Mouse (Mus musculus) midbrain, embryonic 14.5 days (tissue): ENCODE data around the gene Alkbh3. TPM values are rescaled to one million over a fixed set of nuclear protein-coding genes. Genes with fewer than 3 reads are reported as not detected.

Experiments used
- ATAC-seq: fragments of 200-750 bp; cut with Nextera tagmentation; 2 replicates; pipeline ENCODE4 v1.8.0; 2017; ENCODE audit warnings: moderate number of reproducible peaks, moderate library complexity; ENCODE audit not compliant: low FRiP score, low TSS enrichment
- DNase-seq: peaks from one replicate; pipeline ENCODE4 v3.0.0-alpha.2; 2015
- H3K27ac ChIP-seq: fragments of 300-500 bp; sonication (generic); replicated peaks from 2 replicates; pipeline ENCODE4 v1.5.1; 2014; ENCODE audit warnings: mild to moderate bottlenecking, low read depth, low read length, moderate library complexity
- H3K27me3 ChIP-seq: fragments of 300-500 bp; sonication (generic); 2 replicates; pipeline ENCODE4 v1.6.1; 2014; ENCODE audit warnings: low read length, control low read depth, mixed read lengths; ENCODE audit not compliant: control insufficient read depth, insufficient read depth
- H3K36me3 ChIP-seq: fragments of 300-500 bp; sonication (generic); 2 replicates; pipeline ENCODE4 v1.6.1; 2014; ENCODE audit warnings: low read length, control low read depth; ENCODE audit not compliant: control insufficient read depth, insufficient read depth
- H3K4me1 ChIP-seq: fragments of 300-500 bp; sonication (generic); 2 replicates; pipeline ENCODE4 v1.6.1; 2014; ENCODE audit warnings: mild to moderate bottlenecking, antibody characterized with exemption, low read length, control low read depth; ENCODE audit not compliant: control insufficient read depth, insufficient read depth
- H3K4me2 ChIP-seq: fragments of 300-500 bp; sonication (generic); 2 replicates; pipeline ENCODE4 v1.6.1; 2014; ENCODE audit warnings: mild to moderate bottlenecking, low read length, moderate library complexity
- H3K4me3 ChIP-seq: fragments of 300-500 bp; sonication (generic); replicated peaks from 2 replicates; pipeline ENCODE4 v1.5.1; 2014; ENCODE audit warnings: low read depth, low read length
- H3K9ac ChIP-seq: fragments of 300-500 bp; sonication (generic); replicated peaks from 2 replicates; pipeline ENCODE4 v1.6.1; 2014; ENCODE audit warnings: mild to moderate bottlenecking, low read length, moderate library complexity
- H3K9me3 ChIP-seq: fragments of 300-500 bp; sonication (generic); 2 replicates; pipeline ENCODE4 v1.6.1; 2016; ENCODE audit warnings: low read length, control low read depth, mixed read lengths; ENCODE audit not compliant: control insufficient read depth
- WGBS: fragments of 180-500 bp; shearing (Covaris S2); extraction: QIAGEN DNeasy Blood & Tissue Kit; methylation state at CpG from one replicate; pipeline ENCODE4 v1.1.7; 2014; 5-methylcytosine and 5-hydroxymethylcytosine counted together
- polyA plus RNA-seq: library from polyadenylated mRNA; unstranded; fragments of >200 nt; fragmentation: Nextera tagmentation; extraction: Ambion mirVana; gene quantifications from 2 replicates; pipeline ENCODE4 v1.2.1, GENCODE M21; 2014

The Alkbh3 gene
- 45.7 and 53.7 TPM in 2 replicates for polyA plus RNA-seq

- 0 out of 2 replicates have a peak within 1 kb of the TSS, but pooled peaks have one; percentile 42 for H3K27ac ChIP-seq
- 5% methylated on average over 47 of the region's 47 CpGs for WGBS
- H3K4me3 ChIP-seq: peak within 1 kb of the TSS; percentile 75
- peak; percentile 99 for ATAC-seq
- DNase-seq: peak; percentile 97
- peak within 1 kb of the TSS; percentile 78 for H3K9ac ChIP-seq
- H3K4me2 ChIP-seq: peak within 1 kb of the TSS; percentile 62
- H3K4me1 ChIP-seq: peaks cover 7% of the 10 kb centered on the region
- peaks cover 29% of the 10 kb centered on the region for H3K36me3 ChIP-seq
- H3K9me3 ChIP-seq: no peaks in the 10 kb centered on the region
- H3K27me3 ChIP-seq: no peaks in the 10 kb centered on the region
Observed at GRCm38 (mm10) chr2:94010335-94011291, at the start of gene Alkbh3. Gene Alkbh3 (minus strand): TSS chr2:94010807.

- Histone ChIP-seq H3K4me1 (no peaks in the 10 kb centered on the region), H3K27me3 (no peaks in the 10 kb centered on the region), H3K4me2 (no peak overlapping the region), H3K36me3 (no peaks in the 10 kb centered on the region), H3K9me3 (no peaks in the 10 kb centered on the region), H3K4me3 (no peak overlapping the region), H3K9ac (no peak overlapping the region), H3K27ac (no peak overlapping the region)
- 85% methylated on average over 5 of the region's 5 CpGs for WGBS
- peak; percentile 51 for DNase-seq
- ATAC-seq: no peak
Observed at GRCm38 (mm10) chr2:94059459-94059858, 48.9 kb upstream of the Alkbh3 start.

DNA sequence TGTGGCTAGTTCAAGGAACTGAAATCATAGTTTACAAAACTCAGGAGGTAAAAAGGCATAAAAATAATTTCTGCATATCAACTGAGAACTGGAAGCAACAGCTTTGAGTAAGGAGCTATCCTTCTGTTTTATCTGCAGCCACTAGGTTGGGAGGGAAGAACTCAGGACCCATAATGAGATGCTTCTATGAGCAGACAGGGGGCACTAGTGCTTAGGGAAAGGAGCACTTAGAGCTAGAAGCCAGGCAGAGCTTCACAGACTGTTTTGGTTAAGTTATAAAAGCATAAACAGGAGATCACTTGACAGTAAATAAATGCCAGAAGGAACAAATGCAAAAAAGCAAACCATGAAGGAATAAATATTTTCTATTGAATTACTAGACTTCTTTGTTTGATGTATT lies 44.2 kb upstream of the Alkbh3 start:
- no peak for ATAC-seq
- DNase-seq: peak; percentile 83
- no peak overlapping the region for H3K4me3 ChIP-seq

GRCm38 (mm10) chr2:94051952-94052351 lies 41.3 kb upstream of the Alkbh3 start:
- WGBS: 89% methylated on average over 5 of the region's 5 CpGs

More for the DNA sequence above, 44.2 kb upstream of the Alkbh3 start:
- no peaks in the 10 kb centered on the region for H3K9me3 ChIP-seq
- H3K4me1 ChIP-seq: peaks cover 7% of the 10 kb centered on the region
- H3K36me3 ChIP-seq: no peaks in the 10 kb centered on the region
- no peak overlapping the region for H3K9ac ChIP-seq
- H3K27me3 ChIP-seq: no peaks in the 10 kb centered on the region
- H3K27ac ChIP-seq: no peak overlapping the region
- H3K4me2 ChIP-seq: no peak overlapping the region

DNA sequence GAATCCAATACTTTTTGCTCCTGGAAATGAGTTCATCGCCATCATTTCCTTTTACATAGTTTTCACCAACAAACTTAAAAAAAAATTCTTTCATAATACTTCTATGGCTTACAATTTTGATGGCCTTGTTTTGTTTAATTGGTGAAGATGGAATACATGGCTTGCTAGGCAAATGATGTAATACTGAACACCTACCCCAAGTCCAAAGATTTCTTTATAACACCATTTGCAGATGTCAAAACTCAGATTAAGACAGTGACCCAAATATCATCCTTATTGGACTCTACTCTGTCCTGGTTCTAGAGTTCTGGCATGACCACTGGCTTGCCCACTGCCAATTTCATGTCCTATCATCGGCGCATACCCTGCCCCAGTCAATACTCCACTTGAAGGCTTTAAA lies 40.3 kb upstream of the Alkbh3 start:
- Histone ChIP-seq H3K27me3 (no peaks in the 10 kb centered on the region), H3K27ac (no peak overlapping the region), H3K4me2 (no peak overlapping the region), H3K4me1 (peaks cover 22% of the 10 kb centered on the region), H3K9ac (no peak overlapping the region), H3K9me3 (no peaks in the 10 kb centered on the region), H3K4me3 (no peak overlapping the region), H3K36me3 (no peaks in the 10 kb centered on the region)
- no peak for ATAC-seq
- no peak for DNase-seq
- WGBS: over 99% methylated on average over 3 of the region's 3 CpGs

More at GRCm38 (mm10) chr2:94051952-94052351, 41.3 kb upstream of the Alkbh3 start:
- Histone ChIP-seq H3K4me1 (peaks cover 22% of the 10 kb centered on the region), H3K9me3 (no peaks in the 10 kb centered on the region), H3K4me2 (no peak overlapping the region), H3K36me3 (no peaks in the 10 kb centered on the region), H3K27ac (no peak overlapping the region), H3K9ac (no peak overlapping the region), H3K27me3 (no peaks in the 10 kb centered on the region), H3K4me3 (no peak overlapping the region)
- ATAC-seq: no peak
- no peak for DNase-seq

DNA sequence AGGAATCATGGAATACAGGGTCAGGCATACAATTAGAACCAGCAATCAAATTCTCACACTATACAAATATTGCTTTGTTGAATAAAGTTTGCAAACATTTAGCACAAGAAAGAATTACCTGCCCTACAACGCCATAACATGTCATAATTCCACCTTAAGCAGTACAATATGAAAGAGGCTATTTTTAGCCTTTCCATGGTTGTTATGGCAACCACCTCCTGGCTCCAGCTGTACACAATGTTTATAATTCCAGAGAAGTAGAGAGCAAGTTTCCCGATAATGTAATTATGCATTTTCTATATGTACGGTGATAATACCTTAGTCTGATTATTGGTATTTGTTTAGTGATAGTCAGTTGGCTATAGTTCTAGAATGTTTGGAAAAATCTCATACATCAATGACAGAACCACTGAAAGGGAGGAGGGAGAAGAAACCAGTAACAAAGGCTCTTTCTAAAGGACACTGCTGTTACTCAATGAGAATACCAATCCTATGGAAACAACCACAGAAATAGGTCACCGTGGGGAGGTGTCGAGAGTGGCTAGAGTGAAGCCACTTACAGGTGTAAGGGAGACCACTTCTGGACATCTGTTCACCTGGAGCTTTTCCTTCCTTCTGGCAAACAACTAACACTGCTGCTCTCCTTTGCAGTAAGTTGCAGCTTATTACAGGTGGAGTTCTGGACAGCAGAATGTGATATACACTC lies 39.0 kb upstream of the Alkbh3 start:
- Histone ChIP-seq H3K36me3 (no peaks in the 10 kb centered on the region), H3K27me3 (no peaks in the 10 kb centered on the region), H3K4me3 (no peak overlapping the region), H3K9ac (no peak overlapping the region; the same call in 1 of the 2 replicates), H3K4me2 (peak overlapping the region; percentile 25), H3K9me3 (no peaks in the 10 kb centered on the region), H3K27ac (peak overlapping the region; percentile 86), H3K4me1 (peaks cover 28% of the 10 kb centered on the region)
- peak; percentile 76; the same call in 1 of the 2 replicates for ATAC-seq
- DNase-seq: peak; percentile 78
- WGBS: 57% methylated on average over 5 of the region's 5 CpGs

DNA sequence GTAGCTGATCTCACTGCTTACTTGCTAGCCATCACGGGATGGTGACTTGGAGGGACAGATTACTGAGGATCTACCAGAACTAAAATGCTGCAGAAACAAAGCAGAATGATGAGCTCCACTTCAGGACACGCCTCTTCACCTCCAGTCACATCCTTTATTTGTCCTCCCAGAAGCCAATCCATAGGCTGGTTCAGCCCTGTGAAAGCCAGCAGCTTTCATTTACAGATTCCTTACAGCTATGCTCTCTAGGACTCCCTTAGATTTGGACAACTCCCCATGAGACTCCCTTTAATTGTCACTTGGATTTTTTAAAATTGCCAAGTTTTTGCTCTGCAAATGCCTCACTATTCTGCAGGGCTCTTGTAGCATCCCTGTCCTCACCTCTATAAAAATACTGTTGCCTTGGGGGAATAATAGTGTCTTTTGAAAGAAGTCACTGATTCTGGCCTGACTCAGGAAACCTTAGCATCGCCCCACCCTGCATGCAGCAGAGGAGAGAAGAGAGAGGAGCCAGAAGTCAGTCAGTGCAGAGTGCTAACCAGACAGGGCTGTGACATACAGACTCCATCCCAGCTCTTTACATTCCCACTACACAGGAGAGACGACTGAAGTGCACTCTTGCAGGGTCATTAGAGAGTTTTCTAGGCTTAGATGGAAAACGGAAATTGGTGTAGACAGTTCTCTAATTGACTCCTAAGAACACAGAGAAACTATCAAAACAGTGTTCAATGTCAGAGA lies 38.3 kb upstream of the Alkbh3 start:
- Histone ChIP-seq H3K4me2 (peak overlapping the region; percentile 25), H3K4me1 (peaks cover 33% of the 10 kb centered on the region), H3K4me3 (no peak overlapping the region), H3K27me3 (no peaks in the 10 kb centered on the region), H3K27ac (peak overlapping the region; percentile 86), H3K36me3 (no peaks in the 10 kb centered on the region), H3K9me3 (no peaks in the 10 kb centered on the region), H3K9ac (no peak overlapping the region; the same call in 1 of the 2 replicates)
- WGBS: 70% methylated on average over 5 of the region's 5 CpGs
- ATAC-seq: peak; percentile 57; the same call in 1 of the 2 replicates
- DNase-seq: no peak

DNA sequence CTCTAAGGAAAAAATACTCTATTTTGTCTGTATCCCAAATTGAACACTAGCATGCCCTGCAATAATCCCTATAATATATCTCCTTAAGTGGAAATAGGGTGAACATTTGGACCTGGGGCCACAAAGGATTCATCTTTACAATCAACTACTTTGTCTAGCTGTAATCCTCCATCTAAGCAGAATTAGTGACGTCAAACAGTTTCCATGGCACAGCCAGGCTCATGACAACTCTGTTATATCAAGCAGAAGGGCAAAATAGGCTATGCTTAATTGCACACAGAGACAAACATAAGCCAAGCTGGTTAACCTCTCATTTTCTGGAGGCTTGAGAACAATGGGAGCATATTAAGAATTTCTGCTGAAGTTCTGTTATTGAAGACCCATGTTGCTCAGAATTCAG lies 37.7 kb upstream of the Alkbh3 start:
- WGBS: 37% methylated on average over 1 of the region's 1 CpGs
- no peak for DNase-seq

More for the DNA sequence above, 37.7 kb upstream of the Alkbh3 start:
- Histone ChIP-seq H3K4me1 (peaks cover 39% of the 10 kb centered on the region), H3K9me3 (no peaks in the 10 kb centered on the region), H3K9ac (no peak overlapping the region), H3K4me3 (no peak overlapping the region), H3K27me3 (no peaks in the 10 kb centered on the region), H3K36me3 (no peaks in the 10 kb centered on the region), H3K4me2 (no peak overlapping the region), H3K27ac (peak overlapping the region; percentile 86)
- ATAC-seq: no peak
